Mouse (Mus musculus) urinary bladder, postnatal 4 days (tissue): Measurements from ENCODE around the gene Slc38a9.
"Not testable (repeated sequence)": the region's sequence is repeated elsewhere in the genome, so short reads cannot be mapped to it uniquely, and the experiment has no call there.

Experiments
- DNase-seq, 2 experiments: peaks; one replicate each; pipeline ENCODE4 v3.0.0; 2021 to 2022; ENCODE audit warnings: low spot score in 2 of 2

Gene Slc38a9

DNA sequence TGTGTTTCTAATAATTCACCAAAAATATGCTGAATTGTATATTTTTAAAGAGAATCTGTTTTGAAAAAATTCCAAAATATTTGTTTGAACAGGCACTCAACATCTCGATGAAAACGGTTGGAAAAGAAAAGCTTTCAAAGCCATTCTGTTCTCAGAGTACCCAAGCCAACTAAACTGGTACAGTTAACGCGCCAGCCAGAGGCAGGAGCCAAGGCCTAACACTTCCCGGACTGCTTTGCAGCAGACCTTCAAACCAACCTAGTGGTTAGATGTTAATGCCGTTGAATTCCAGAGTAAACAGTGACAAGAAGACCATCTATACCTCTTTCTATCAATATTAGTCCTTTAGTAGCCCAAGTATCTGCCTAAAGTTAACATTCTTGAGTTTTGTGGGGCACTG lies 23.4 kb downstream of the Slc38a9 start:
- no peak for DNase-seq

DNA sequence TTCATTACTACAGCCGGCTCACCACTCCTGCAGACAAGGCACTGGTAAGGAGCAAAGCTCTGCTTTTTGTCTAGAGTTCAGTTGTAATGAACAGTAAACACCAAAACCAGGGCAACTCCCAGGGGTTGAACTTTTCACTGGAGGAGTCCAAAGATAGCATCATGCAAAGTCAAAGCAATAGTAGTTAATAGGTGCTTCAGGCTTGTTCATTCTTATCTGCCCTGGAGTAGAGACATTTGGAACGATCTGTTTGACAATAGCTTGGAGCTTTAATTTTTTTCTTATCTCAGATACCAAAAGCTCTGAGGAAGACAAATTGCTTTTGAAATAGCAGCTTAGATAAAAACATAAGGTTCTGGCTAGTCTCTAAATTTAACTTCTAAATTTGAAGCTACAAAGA lies 25.6 kb downstream of the Slc38a9 start:
- DNase-seq: no peak

DNA sequence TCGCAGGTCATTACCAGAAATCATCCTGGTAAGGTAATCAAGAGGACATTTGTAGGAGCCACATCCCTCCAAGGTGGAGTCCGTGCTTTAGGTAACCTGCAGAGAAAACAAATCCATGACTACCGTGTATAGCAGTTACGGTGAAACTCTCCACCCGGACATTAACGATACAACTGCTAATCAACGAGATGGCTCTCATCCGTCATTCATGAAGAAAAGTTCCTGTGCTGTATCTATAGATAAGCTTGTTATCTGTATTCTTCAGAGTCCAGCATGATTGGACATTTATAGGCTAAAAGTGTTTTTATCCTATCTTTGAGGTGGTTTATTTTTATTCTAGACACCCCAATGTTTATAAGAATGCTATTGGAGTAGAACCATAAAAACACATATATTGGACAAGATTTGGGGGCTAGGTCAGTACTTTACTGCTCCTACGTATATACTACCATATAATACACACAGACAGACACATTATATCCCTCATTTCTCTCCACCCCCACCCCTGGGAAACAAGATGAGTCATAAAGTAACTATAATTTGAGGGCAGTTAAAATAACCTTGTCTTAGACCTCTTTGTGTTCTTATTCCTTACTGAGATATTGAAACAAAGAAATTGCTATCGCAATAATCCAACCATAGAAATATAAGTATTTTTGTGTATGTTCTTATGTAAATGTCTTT lies 32.5 kb downstream of the Slc38a9 start:
- no peak for DNase-seq

DNA sequence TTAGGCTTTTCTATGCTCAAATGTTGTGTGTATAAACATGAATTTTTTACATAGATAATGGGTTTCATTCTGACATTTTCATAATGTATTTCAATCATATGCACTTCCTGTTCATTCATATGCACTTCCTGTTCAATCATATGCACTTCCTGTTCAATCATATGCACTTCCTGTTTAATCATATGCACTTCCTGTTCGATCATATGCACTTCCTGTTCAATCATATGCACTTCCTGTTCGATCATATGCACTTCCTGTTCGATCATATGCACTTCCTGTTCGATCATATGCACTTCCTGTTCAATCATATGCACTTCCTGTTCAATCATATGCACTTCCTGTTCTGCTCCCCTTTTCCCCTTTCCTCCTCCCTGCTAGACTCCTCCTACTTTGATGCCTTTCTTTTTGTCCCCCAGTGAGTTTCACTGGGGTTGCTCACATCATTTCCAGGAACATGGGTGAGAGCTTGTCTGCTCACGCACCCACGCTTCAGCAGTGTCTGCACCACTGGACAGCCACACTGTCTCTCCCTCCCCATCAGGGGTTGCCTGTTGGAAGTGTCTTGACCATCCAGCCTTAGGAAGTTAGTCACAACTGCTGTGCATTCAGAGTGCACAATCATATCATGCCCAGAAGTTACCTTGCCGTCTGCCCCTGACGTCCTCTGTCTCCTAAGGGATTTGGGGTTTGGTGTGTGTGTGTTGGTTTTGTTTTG lies 35.1 kb downstream of the Slc38a9 start:
- no peak for DNase-seq

DNA sequence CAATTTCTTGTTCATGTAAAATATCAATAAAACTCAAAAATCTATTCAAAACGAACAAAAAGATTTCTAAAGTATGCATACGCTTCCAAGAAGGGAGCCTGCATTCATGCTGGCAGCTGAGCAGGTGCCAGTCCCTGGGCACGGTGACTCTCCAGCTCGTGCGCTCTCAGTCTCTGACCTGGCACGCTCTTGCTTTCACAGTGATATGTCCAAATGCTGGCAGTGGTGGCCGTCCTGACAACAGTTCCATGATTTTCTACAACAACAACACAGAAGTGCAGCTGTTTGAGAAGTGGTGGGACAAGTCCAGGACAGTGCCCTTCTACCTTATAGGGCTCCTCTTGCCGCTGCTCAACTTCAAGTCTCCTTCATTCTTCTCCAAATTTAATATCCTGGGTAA lies 40.7 kb downstream of the Slc38a9 start:
- no peak for DNase-seq

DNA sequence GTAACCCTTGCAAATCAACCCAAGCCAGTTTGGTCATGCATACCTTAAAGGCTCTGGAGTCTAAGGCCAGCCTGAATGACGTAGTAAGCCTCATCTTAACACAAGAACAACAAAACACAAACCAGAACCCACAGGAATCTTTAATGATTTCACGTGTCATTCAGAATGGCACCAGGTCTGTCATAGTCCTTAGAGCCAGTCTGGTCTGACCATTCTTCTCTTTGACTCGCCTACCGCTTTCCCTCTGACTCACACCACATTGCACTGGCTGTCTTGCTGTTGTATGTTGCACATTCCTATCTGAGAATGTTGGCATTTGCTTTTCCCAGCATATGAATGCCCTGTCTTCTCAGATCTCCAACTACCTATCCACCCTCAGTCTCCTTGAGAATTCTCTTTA lies 45.8 kb downstream of the Slc38a9 start:
- DNase-seq: no peak

DNA sequence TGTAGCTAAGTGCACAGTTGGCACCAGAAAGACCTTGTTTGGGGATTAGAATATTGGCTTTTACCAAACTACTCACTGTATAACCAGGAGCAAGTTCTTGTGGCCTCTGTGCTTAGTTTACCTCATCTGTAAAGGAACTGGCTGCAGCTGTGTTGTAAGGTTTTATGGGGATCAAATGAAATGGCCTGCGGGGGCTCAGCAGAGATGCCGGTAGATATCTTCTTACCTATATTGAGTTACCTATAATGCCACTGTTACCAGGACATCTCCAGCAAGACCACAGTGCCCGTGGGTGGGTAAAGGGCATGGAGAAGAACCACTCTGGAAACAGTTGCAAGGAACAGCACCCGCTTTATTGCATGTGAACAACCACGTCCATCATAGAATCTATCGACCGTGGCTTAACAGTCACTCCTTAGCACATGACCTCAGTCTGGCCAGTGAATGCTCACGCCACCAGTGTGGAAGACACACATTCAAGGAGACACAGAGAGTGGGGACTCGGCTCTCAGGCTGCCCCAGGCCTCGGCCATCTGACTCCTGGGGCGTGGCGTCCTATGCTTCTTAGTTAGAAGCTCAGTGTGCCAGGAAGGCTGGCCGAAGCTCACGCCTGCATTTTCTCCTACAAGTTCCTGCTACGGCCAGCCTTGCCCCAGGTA lies 59.7 kb downstream of the Slc38a9 start:
- DNase-seq: no peak

DNA sequence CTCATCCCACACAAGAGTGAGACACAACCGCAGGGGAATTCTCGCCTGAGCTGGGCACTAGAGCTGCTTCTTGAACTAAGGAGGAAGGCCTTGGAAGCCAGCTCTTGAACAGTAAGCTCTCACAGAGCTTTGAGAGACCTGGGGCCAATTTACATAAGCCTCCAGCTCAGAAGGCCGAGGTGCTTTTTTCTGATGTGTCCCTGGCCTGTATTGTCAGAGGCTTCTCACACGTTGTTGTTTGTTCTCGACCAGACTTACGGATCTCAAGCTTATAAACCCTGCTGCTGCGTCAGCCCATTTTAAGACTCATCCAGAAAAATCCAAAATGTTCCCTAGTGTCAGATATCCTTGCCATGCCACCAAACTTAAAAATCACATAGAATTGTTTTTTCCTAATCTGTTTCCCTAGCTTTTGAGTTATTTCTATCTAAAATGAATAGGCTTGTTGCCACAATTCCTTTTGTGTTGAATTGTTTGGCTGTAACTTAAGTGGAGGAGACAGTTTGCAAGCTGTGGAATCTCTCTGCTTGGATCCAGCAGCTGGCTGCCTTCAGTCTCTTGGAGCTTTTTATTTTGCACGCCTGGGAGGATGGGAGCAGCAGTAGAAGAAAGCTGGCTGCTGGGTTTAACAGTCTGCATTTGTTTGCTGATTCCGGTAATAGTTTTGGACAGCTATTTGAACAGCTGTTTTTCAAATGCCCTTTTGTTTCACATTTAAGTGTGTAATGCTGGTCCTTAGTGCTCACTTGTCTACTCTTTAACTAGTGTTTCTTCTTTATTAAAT lies 61.6 kb downstream of the Slc38a9 start:
- DNase-seq: peak in 1 of 2 experiments; percentile 62

DNA sequence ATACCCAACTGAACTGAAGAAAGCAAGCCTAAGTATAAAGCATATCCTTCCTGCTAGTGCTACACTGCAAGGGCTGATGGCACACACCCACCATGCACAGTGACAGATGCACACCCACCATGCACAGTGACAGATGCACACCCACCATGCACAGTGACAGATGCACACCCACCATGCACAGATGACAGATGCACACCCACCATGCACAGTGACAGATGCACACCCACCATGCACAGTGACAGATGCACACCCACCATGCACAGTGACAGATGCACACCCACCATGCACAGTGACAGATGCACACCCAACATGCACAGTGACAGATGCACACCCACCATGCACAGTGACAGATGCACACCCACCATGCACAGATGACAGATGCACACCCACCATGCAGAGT lies 63.7 kb downstream of the Slc38a9 start:
- DNase-seq: not testable (repeated sequence)

DNA sequence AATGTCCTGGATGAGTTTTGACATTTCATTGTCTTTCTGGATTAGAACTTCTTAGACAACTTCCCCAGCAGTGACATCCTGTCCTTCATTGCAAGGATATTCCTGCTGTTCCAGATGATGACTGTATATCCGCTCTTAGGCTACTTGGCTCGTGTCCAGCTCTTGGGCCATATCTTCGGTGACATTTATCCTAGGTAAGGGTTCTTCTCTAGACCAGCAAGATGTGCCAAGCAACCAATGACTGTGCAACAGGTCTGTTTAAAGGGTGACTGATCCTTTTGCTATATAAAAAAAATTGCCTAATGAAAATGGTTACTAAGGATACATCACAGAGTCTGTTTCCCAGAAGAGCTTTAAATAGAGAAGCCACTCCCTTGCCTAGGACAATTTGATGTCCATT lies 65.5 kb downstream of the Slc38a9 start:
- no peak for DNase-seq

DNA sequence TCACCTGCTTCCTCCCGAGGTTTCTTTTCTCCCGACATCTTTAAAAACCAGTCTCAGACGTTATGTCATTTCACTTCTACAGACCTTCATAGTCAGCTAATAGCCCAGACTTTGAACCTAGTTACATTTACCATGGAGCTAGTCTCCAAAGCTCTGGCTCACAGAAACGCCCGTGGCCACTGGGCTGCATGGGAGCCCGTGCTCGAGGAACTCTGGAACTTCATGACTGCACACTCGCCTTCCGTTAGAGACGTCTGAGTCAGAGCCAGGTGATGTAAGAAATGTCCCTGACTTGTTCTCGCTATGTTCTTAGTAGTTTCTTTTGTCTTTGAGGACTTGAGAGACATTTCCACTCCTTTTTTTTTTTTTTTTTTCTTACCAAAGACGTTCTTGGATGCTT lies 72.8 kb downstream of the Slc38a9 start:
- DNase-seq: no peak

DNA sequence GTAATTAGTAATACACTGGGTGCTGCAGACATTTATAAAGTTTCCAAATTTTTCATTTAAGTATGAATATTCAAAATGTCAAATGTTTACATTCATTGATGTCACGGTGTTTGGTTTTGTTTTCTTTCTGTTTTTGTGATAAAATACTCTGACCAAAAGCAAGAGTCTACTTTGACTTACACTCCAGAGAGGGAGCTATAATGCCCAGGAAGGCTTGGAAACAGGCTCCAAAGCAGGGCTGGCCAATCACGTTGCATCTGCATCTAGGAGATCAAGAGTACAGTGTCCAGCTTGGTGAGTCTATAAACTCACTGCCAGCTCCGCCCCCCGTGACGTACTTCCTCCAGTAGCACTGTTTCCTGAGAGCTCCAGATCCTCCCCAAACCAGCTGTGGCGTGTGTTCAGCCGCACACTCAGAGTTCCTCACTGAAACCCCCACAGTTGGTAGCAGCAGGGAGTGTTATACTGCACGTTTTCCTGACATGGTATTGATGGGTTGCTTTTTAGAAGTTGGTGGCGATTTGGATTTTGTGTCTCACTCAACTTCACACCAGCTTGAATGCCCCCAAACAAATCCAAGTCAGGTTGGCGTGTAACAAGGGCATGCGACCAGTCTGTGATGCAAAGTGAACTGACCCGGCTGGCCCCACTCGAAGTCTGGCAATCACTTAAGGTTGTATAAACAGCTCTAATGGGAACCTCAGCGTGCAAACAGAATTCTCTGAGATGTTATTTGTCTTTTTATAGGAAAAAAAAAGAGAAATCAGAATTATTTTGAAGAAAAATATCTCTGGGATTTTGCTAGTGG lies 74.6 kb downstream of the Slc38a9 start:
- no peak for DNase-seq

DNA sequence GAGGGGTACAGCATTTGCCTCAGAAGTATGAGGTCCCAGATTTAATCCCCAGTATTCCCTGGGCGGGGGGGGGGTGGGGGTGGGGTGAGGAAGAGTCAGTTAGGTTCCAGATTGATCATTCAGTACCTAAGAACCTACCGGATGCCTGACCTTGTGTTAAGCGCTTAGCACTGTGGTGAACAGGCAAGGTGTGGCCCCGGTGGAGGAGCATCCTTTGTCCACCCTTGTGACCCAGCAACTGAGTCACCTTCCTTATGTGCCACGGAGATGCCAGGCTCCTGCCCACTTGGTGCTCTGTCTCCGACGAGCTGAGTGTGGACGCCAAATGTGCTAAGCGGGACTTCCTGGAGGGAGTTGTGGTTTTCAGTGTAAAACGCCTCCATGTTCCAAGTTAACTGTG lies 75.9 kb downstream of the Slc38a9 start:
- no peak for DNase-seq

DNA sequence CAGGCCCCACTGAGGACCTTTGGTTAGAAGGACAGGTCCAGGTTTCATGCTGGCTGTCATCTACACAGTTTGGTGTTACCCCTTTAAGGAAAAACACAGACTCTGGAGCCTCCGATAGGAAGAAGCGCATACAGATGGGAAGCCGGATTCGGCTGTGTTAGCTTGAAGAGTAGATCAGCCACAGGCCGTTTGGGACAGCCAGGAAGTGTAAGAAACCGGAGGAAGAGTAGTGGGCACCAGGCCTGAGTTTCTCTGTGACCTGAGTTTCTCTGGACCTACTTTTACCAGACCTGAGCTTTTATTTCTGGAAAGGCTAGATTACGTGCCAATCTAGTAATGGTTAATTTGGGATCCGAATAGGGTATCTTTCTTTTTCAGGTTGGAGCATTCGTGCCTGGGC lies 76.6 kb downstream of the Slc38a9 start:
- DNase-seq: no peak

DNA sequence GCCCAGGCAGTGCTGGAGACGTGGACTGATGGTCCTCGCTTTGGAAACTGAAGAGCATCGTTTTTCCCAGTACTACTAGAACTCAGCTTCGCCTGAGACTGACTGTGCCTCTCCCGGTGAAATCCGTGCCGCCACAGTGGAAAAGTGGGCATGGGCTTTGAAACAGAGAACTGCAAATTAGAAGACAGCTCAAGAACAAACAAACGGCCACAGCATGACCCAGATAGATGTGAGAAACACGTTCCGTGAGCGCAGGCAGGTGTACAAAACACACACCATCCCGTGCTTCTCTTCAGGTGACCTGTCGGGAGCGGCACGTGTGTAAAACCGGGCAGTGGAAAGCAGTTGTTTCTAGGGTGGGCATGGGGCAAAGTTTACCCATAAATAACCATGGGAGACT lies 77.5 kb downstream of the Slc38a9 start:
- no peak for DNase-seq

DNA sequence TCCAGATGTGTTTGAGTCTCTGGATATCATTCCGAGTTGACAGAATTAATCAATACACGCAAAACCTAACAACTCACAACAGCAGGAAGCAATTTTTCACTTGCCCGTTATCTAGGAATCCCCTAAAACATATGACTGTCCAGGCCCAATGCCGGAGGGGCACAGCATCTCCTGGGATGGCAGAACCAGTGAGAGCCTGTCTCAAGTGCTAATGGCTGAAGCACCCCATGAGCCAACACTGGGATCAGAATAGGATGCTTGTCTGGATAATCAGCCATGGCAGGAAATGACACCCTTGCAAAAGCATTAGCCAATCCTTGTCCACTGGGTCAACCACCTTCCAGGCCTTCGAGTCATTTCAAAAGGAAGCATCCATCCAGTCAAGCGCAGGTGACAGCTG lies 79.5 kb downstream of the Slc38a9 start:
- DNase-seq: no peak

DNA sequence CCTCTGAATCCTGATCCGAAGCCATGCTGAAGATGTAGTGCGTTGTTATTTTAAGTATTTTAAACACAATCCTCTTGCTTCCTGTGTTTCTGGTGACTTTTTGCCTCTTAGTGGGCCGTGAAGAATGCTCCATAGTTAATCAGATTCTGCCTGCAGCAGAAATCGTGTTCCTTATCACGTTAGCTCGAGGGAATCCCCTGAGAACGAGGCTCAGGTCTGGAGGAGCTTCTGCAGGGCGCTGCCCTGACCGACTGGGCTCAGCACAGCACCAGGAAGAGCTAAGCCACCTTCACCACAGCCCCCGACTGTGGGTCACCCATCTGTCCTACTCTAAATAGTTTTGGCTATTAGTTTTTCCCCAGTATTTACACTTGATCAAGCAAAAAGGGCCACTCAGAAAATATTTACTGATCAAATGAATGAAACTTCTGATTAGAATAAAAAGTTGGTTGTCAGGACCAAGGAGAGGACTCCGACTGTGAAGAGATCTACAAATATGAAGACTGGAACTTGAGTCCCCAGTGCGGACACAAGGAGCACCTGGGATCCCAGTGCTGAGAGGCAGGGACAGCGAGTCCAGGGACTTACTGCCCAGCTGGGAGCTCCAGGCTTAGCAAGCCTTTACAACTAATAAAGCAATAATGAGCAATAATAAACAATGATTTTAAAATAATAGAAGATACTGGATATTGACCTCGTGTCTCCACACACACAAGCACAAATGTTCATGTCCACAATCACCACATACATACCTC lies 81.7 kb downstream of the Slc38a9 start:
- no peak for DNase-seq

DNA sequence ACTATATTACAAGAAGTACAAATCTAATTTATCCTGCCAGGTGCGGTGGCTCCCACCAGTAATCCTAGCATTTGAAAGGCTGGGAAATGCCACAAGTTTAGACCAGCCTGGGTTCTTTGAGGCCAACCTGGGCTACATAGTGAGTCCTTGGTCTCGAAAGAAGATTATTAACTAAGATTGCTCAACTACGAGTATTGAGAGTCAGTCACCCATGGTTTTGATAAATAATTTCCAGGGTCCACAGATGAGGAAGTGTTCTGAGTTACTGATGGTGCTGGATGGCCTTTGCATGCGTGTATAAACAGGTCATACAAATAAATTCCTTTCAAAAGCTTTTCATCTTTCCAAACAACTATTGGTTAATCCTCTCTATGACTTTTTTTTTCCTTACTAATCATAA lies 83.1 kb downstream of the Slc38a9 start:
- no peak for DNase-seq

DNA sequence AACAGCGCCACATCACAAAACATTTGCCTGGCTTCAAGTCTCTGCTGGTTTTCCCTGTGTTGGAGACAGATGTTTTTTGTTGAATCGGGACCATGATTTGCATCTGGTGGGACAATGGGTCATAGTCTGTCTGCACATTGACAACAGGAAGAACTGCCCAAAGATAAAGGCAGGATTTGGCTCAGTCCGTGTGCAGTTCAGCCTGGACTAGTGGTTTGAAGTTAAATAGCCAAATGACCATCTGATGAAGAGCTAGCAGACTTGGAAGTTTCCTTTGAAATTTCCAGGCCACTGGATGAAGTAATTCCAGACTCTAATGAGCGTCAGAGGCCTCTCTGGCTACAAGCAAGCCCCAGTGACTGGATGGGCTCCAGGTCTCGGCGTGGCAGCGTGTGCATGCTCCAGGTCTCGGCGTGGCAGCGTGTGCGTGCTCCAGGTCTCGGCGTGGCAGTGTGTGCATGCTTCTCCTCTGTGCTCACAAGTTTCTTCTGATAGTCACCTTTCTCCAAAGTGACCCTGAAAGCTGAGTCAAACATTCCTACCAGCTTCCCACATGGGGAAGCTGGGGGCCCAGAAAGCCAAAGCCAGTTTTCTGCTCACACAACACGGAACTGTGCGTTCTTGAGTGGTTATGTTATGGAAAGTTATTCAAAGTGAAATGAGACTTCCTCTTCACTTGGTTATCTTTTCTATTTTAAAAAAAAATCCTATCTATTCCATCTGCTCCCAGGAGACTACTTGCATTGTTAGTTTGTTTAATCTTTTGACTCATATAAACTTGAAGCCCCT lies 83.7 kb downstream of the Slc38a9 start:
- DNase-seq: no peak
